Mouse (Mus musculus) midbrain, embryonic 15.5 days (tissue): Measurements from ENCODE around the gene Map4k3. TPM values are rescaled to one million over a fixed set of nuclear protein-coding genes. Genes with fewer than 3 reads are reported as not detected.

Source experiments
- ATAC-seq: fragments of 200-750 bp; cut with Nextera tagmentation; replicated peaks from 2 replicates; pipeline ENCODE4 v1.8.0; 2017; ENCODE audit warnings: moderate TSS enrichment
- H3K27ac ChIP-seq: fragments of 300-500 bp; sonication (generic); 2 replicates; pipeline ENCODE4 v1.5.1; 2015; ENCODE audit warnings: mild to moderate bottlenecking, inconsistent platforms
- H3K27me3 ChIP-seq: fragments of 300-500 bp; sonication (generic); replicated peaks from 2 replicates; pipeline ENCODE4 v1.6.1; 2015; ENCODE audit warnings: inconsistent platforms
- H3K36me3 ChIP-seq: fragments of 300-500 bp; sonication (generic); replicated peaks from 2 replicates; pipeline ENCODE4 v1.6.1; 2015; ENCODE audit warnings: inconsistent platforms
- H3K4me1 ChIP-seq: fragments of 300-500 bp; sonication (generic); 2 replicates; pipeline ENCODE4 v1.6.1; 2015; ENCODE audit warnings: inconsistent platforms
- H3K4me2 ChIP-seq: fragments of 300-500 bp; sonication (generic); 2 replicates; pipeline ENCODE4 v1.6.1; 2015; ENCODE audit warnings: inconsistent platforms, mild to moderate bottlenecking, moderate library complexity
- H3K4me3 ChIP-seq: fragments of 300-500 bp; sonication (generic); 2 replicates; pipeline ENCODE4 v1.5.1; 2015; ENCODE audit warnings: mild to moderate bottlenecking, inconsistent platforms
- H3K9ac ChIP-seq: fragments of 300-500 bp; sonication (generic); 2 replicates; pipeline ENCODE4 v1.6.1; 2015; ENCODE audit warnings: mild to moderate bottlenecking, inconsistent platforms
- H3K9me3 ChIP-seq: fragments of 300-500 bp; sonication (generic); 2 replicates; pipeline ENCODE4 v1.6.1; 2016; ENCODE audit warnings: inconsistent platforms
- WGBS: fragments of 180-500 bp; shearing (Covaris S2); methylation state at CpG from one replicate; pipeline ENCODE4 v1.1.7; 2015; ENCODE audit warnings: mixed read lengths; 5-methylcytosine and 5-hydroxymethylcytosine counted together
- polyA plus RNA-seq: library from polyadenylated mRNA; unstranded; fragments of >200 nt; fragmentation: Nextera tagmentation; extraction: Ambion mirVana; gene quantifications from 2 replicates; pipeline ENCODE4 v1.2.1, GENCODE M21; 2015

Map4k3 gene
- polyA plus RNA-seq, 1 experiment from 2014 or later = 26.8 TPM

GRCm38 (mm10) chr17:80603079-80603625 lies 125.1 kb downstream of the Map4k3 start:
- Histone ChIP-seq H3K36me3 (peaks cover 47% of the 10 kb centered on the region), H3K4me2 (no peak overlapping the region), H3K27ac (no peak overlapping the region), H3K9me3 (no peaks in the 10 kb centered on the region), H3K4me3 (no peak overlapping the region), H3K9ac (no peak overlapping the region), H3K27me3 (no peaks in the 10 kb centered on the region), H3K4me1 (no peaks in the 10 kb centered on the region)
- 0 out of 2 replicates have a peak, but pooled peaks have one; percentile 33 for ATAC-seq
- 93% methylated on average over 19 of the region's 19 CpGs for WGBS

- Histone ChIP-seq H3K9ac (no peak overlapping the region), H3K36me3 (peaks cover 51% of the 10 kb centered on the region), H3K4me2 (no peak overlapping the region), H3K9me3 (no peaks in the 10 kb centered on the region), H3K4me1 (no peaks in the 10 kb centered on the region), H3K27ac (no peak overlapping the region), H3K27me3 (no peaks in the 10 kb centered on the region), H3K4me3 (no peak overlapping the region)
- 59% methylated on average over 13 of the region's 13 CpGs for WGBS
- ATAC-seq = 0 out of 2 replicates have a peak, but pooled peaks have one; percentile 27
Observed at GRCm38 (mm10) chr17:80601371-80601770, 126.9 kb downstream of the Map4k3 start.

- no peak overlapping the region for H3K27ac ChIP-seq
- ATAC-seq = no peak
- no peak overlapping the region for H3K9ac ChIP-seq
- no peak overlapping the region for H3K4me2 ChIP-seq
- 90% methylated on average over 6 of the region's 6 CpGs for WGBS
- H3K4me3 ChIP-seq = no peak overlapping the region
- no peaks in the 10 kb centered on the region for H3K27me3 ChIP-seq
- peaks cover 18% of the 10 kb centered on the region; the same call in 1 of the 2 replicates for H3K36me3 ChIP-seq
- H3K4me1 ChIP-seq = no peaks in the 10 kb centered on the region
- no peaks in the 10 kb centered on the region for H3K9me3 ChIP-seq
Observed at GRCm38 (mm10) chr17:80583051-80583450, 145.2 kb downstream of the Map4k3 start.

GRCm38 (mm10) chr17:80579901-80580300 lies 148.4 kb downstream of the Map4k3 start:
- ATAC-seq = no peak
- Histone ChIP-seq H3K4me2 (no peak overlapping the region), H3K27me3 (no peaks in the 10 kb centered on the region), H3K4me3 (no peak overlapping the region), H3K27ac (no peak overlapping the region), H3K9ac (no peak overlapping the region), H3K9me3 (no peaks in the 10 kb centered on the region), H3K4me1 (peaks cover 8% of the 10 kb centered on the region), H3K36me3 (peaks cover 18% of the 10 kb centered on the region; the same call in 1 of the 2 replicates)
- 83% methylated on average over 6 of the region's 6 CpGs for WGBS

DNA sequence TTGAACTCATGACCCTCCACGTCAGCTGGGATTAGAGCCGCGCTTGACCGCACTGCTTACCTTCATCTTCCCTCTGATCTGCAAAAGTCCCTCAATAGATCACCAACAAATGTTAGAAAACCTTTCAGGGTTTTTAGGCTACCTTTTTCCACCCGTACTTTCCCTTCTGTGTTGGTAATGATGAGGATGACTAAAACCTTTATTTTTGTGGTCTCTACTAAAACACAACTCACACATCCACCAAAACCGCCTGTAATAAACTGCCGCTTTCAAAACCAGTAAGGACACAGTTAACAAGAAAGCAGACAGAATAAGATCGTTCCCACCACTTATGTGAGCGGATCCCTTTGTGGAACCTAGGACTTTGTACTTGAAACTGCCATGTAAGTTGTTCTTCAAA lies 149.2 kb downstream of the Map4k3 start:
- Histone ChIP-seq H3K4me3 (no peak overlapping the region), H3K27me3 (no peaks in the 10 kb centered on the region), H3K36me3 (peaks cover 13% of the 10 kb centered on the region; the same call in 1 of the 2 replicates), H3K9me3 (no peaks in the 10 kb centered on the region), H3K9ac (no peak overlapping the region), H3K4me1 (peaks cover 8% of the 10 kb centered on the region), H3K27ac (no peak overlapping the region), H3K4me2 (no peak overlapping the region)
- WGBS = 89% methylated on average over 9 of the region's 9 CpGs
- no peak for ATAC-seq

DNA sequence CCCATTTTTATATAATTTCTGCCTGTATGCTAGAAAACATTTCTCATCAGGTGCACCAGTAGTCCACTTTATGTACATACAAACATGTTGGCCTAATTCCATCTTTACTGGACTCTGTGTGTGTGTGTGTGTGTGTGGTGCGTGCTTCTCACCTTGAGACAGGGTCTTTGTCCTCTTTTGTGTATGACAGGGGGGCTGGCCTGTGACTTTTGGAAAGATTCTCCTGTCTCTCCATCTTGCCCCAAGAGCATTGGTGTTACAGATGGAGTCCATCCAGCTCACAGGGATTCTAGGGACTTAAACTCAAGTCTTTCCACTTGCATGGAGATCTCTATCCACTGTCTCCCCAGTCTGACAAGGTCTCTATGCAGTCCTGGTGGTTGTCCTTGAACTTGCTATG lies 150.2 kb downstream of the Map4k3 start:
- WGBS = 91% methylated on average over 1 of the region's 1 CpGs
- Histone ChIP-seq H3K9me3 (no peaks in the 10 kb centered on the region), H3K27me3 (no peaks in the 10 kb centered on the region), H3K27ac (0 out of 2 replicates have a peak overlapping the region, but pooled peaks have one; percentile 61), H3K4me3 (no peak overlapping the region), H3K9ac (no peak overlapping the region), H3K4me2 (peak overlapping the region; percentile 95), H3K36me3 (peaks cover 9% of the 10 kb centered on the region; the same call in 1 of the 2 replicates), H3K4me1 (peaks cover 8% of the 10 kb centered on the region)
- no peak for ATAC-seq

DNA sequence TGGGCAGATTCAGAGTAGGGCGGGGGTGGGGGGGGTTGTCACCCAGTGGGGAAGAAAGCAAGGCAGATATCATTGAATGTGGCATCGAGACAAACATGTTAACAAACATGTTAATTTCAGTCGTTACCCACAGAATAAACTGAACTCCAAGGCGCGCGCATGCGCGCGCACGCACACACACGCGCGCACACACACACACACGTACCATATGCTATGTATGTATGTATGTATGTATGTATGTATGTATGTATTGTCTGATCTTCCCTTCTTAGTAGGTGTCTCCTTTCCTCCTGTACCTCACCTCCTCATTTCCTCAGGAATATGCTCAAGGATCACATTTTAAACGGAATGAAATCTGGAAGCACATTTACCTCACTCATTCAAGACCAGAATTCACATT lies 150.6 kb downstream of the Map4k3 start, which contains the start of gene Cdkl4:
Cdkl4 (minus strand) TSS at position 175 of the 400 bp plus-strand sequence.
- H3K9me3 ChIP-seq = no peaks in the 10 kb centered on the region
- ATAC-seq = peak; percentile 65
- H3K27me3 ChIP-seq = no peaks in the 10 kb centered on the region
- H3K4me1 ChIP-seq = peaks cover 8% of the 10 kb centered on the region
- H3K27ac ChIP-seq = peak within 1 kb of the TSS; percentile 61
- peaks cover 9% of the 10 kb centered on the region; the same call in 1 of the 2 replicates for H3K36me3 ChIP-seq
- peak within 1 kb of the TSS; percentile 48 for H3K4me3 ChIP-seq
- H3K4me2 ChIP-seq = peak within 1 kb of the TSS; percentile 95
- 70% methylated on average over 15 of the region's 15 CpGs for WGBS
- peak within 1 kb of the TSS; percentile 48 for H3K9ac ChIP-seq

GRCm38 (mm10) chr17:80577214-80577613 lies 151.1 kb downstream of the Map4k3 start:
- Histone ChIP-seq H3K27ac (peak overlapping the region; percentile 61), H3K9ac (peak overlapping the region; percentile 48), H3K4me3 (peak overlapping the region; percentile 48), H3K36me3 (peaks cover 9% of the 10 kb centered on the region; the same call in 1 of the 2 replicates), H3K9me3 (no peaks in the 10 kb centered on the region), H3K4me1 (peaks cover 8% of the 10 kb centered on the region), H3K27me3 (no peaks in the 10 kb centered on the region), H3K4me2 (peak overlapping the region; percentile 95)
- ATAC-seq = peak; percentile 95
- WGBS = under 1% methylated on average over 30 of the region's 30 CpGs

DNA sequence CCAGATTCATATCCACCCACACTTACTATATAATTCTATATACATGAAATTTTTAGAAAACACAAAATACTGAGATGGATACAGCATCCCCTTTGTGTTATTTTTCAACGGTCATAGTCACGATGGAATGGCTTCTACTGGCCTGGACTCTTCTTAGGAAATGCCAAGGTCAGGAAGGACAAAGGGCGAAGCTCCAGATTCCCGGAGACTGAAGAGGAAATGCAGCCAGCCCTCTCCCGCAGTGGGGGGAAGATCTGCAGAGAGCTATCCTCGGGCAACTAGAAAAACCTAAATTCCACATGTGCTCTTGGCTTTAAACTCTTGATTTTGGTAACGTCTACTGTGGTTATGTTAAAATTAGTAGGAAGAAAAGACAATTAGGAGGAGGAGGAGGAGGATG lies 153.3 kb downstream of the Map4k3 start:
- Histone ChIP-seq H3K9me3 (no peaks in the 10 kb centered on the region), H3K36me3 (no peaks in the 10 kb centered on the region; the same call in 1 of the 2 replicates), H3K4me3 (no peak overlapping the region), H3K9ac (no peak overlapping the region), H3K4me1 (peaks cover 8% of the 10 kb centered on the region), H3K27ac (no peak overlapping the region), H3K27me3 (no peaks in the 10 kb centered on the region), H3K4me2 (no peak overlapping the region)
- WGBS = 80% methylated on average over 7 of the region's 7 CpGs
- no peak for ATAC-seq

DNA sequence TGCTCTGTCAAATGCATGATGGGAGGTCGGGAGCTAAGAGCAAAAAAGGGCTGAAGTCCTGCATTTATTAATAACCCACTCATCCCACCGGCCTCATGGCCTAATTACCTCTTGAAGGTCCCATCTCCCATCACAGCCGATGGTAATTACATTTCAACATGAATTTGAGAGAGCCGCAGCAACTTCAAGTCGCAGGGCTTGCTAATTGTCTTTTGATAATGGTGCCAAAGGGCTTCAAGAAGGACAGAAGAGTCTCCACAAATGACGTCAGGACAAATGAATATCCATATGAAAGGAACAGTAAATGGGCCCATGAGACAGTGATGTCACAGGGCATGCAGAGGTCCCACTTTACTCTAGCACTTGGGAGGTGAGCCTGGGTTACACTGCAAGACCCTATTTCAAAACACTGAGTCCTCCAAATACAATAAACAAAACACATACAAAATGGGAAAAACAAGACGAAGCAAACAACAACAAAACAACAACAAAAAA lies 153.8 kb downstream of the Map4k3 start:
- H3K4me3 ChIP-seq = no peak overlapping the region
- 49% methylated on average over 7 of the region's 7 CpGs for WGBS
- no peak overlapping the region for H3K27ac ChIP-seq
- no peak overlapping the region for H3K4me2 ChIP-seq
- peaks cover 8% of the 10 kb centered on the region for H3K4me1 ChIP-seq
- H3K9ac ChIP-seq = no peak overlapping the region
- no peak for ATAC-seq
- no peaks in the 10 kb centered on the region for H3K27me3 ChIP-seq
- no peaks in the 10 kb centered on the region for H3K36me3 ChIP-seq
- H3K9me3 ChIP-seq = no peaks in the 10 kb centered on the region

DNA sequence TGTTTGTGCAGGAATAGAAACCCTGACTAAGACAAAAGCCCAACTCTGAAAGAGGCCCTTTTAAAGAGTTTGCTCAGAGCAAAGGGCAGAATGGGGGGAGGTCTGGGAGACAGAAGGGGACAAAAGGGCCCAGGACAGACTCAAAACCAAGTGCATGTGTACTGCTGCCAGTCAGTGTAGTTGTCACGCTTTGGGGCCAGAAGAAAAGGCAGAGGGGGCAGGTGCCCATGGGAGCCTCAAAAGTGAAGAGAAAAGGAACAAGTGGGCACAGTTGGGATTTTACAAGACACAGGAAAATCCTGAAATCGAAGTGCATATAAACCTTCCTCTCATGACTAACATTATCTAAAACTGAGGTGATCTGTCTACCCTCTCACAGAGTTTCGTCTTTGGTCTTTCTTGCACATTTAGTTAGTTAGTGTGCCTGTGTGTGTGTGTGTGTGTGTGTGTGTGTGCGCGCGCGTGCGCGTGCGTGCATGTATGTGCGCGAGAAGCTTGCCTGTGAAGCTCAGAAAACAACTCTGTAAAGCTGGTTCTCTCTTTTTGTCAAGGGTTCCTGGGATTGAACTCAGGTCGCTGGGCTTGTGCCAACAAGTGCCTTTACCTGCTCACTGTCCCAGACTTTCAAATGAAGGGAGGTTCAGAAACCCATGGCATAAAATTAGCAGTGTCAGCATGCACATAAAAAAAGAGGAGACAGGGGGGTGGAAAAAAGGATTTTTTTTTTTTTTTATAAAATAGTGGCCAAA lies 155.9 kb downstream of the Map4k3 start:
- no peak overlapping the region for H3K4me3 ChIP-seq
- 90% methylated on average over 13 of the region's 13 CpGs for WGBS

GRCm38 (mm10) chr17:80571460-80571859 lies 156.8 kb downstream of the Map4k3 start:
- no peak for ATAC-seq
- Histone ChIP-seq H3K4me2 (no peak overlapping the region), H3K27ac (no peak overlapping the region), H3K36me3 (no peaks in the 10 kb centered on the region), H3K4me1 (no peaks in the 10 kb centered on the region), H3K9me3 (no peaks in the 10 kb centered on the region), H3K27me3 (no peaks in the 10 kb centered on the region), H3K4me3 (no peak overlapping the region), H3K9ac (no peak overlapping the region)
- 85% methylated on average over 4 of the region's 4 CpGs for WGBS

More for the DNA sequence above, 155.9 kb downstream of the Map4k3 start:
- ATAC-seq = no peak
- Histone ChIP-seq H3K9ac (no peak overlapping the region), H3K4me1 (peaks cover 4% of the 10 kb centered on the region; the same call in 1 of the 2 replicates), H3K9me3 (no peaks in the 10 kb centered on the region), H3K36me3 (no peaks in the 10 kb centered on the region), H3K27me3 (no peaks in the 10 kb centered on the region), H3K4me2 (no peak overlapping the region), H3K27ac (no peak overlapping the region)
